Mouse (Mus musculus): ENCODE measurements around the gene Atp2b2.

The Atp2b2 gene

DNA sequence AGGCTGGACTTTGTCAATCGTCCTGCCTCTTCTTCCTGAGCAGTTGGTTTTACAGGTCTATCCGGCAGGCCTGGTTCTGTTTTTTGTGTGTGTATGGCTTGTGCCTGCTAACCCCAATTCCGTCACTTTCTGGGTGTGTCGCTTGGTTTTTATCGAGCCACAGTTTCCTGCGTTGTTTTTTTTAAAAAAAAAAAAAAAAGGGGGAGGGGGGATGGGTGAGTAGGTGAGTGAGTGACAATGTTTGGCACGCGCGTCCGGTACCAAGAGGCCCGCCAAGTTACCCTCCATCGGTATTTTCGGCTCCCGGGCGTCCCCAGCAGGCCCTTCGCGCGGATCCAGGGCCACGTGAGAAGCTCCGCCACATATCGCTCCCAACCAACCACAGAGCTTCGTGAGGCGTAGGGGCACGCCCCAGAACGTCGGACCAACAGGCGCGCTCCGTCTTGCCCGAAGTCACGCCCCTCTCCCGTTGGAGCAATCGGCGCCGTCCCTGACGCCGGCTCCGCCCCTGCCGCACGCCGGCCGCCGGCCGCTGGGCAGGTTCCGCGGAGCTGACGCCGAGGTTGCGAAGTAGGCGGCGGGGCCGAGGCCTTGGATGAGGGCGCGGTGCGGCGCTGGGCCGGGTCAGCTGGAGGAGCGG lies 345.7 kb downstream of the Atp2b2 start, which contains the start of gene Tatdn2:
TSS of gene Tatdn2 (plus strand) at position 469 of the 640 bp plus-strand sequence.
- DNase-seq, result peak; percentile 98

DNA sequence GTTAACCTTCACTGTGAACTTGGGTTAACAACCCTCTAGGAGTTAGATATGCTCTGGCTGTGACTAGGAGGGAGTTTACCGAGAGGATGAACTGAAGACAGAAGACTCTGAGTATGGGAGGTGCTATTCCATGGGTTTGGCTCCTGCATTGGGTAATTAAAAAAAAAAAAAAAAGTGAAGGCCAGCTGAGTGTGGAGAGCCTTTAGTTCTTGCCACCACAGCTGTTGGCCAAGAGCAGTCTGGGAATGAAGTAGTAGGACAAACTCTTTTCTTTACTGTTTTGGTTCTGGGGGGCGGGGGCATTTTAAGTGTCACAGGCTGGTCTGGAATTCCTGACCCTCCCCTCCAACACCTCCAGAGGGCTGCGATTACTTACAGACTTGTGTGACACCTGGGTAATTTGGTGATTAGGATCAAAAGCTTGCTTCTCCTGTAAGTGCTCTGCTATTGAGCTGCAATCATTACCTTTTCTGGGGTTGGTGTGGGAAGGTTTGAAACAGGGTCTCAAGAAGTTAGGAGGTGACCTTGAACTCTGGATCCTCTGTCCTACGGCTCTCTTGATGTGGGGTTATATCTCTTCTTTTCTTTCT lies 346.6 kb downstream of the Atp2b2 start:
- peak; percentile 31 for DNase-seq

GRCm38 (mm10) chr6:113695203-113695602 lies 347.2 kb downstream of the Atp2b2 start:
- no peak for DNase-seq
